Mouse (Mus musculus) MEL (cell line): ENCODE results near the gene Rbpms2. TPM values are rescaled to one million over a fixed set of nuclear protein-coding genes. Genes with fewer than 3 reads are reported as not detected.

Source experiments
- DNase-seq: peaks from one replicate; pipeline ENCODE4 v3.0.0; 2011; ENCODE audit warnings: low read depth, low spot score
- H3K27ac ChIP-seq: 2 replicates; pipeline ENCODE4 v1.5.1; 2012; ENCODE audit warnings: low read depth, mild to moderate bottlenecking, control low read depth, low read length, moderate library complexity; ENCODE audit not compliant: control insufficient read depth
- H3K27me3 ChIP-seq, 2 experiments: fragments of 150-350 bp in 1 of 2; sonication (generic) in 1 of 2; 2 replicates each; pipeline ENCODE4 v1.6.1; 2012; ENCODE audit warnings: low read length in 2 of 2, mild to moderate bottlenecking in 2 of 2, improper control_type of control experiment in 1 of 2, moderate library complexity in 1 of 2; ENCODE audit not compliant: insufficient read depth in 2 of 2, control insufficient read depth in 1 of 2
- H3K36me3 ChIP-seq, 2 experiments: 2 replicates each; pipeline ENCODE4 v1.6.1; 2012 to 2014; ENCODE audit warnings: low read length in 2 of 2, improper control_type of control experiment in 1 of 2, inconsistent platforms in 1 of 2, mild to moderate bottlenecking in 1 of 2; ENCODE audit not compliant: insufficient read depth in 2 of 2, control insufficient read depth in 1 of 2
- H3K4me1 ChIP-seq, 2 experiments: fragments of 150-350 bp in 1 of 2; sonication (generic) in 1 of 2; 2 replicates each; pipeline ENCODE4 v1.6.1; 2012; ENCODE audit warnings: low read length in 2 of 2, improper control_type of control experiment in 1 of 2, mild to moderate bottlenecking in 1 of 2; ENCODE audit not compliant: insufficient read depth in 2 of 2, control insufficient read depth in 1 of 2
- H3K4me3 ChIP-seq, 2 experiments: fragments of 150-350 bp in 1 of 2; sonication (generic) in 1 of 2; 2 replicates each; pipeline ENCODE4 v1.5.1; 2012; ENCODE audit warnings: low read depth in 2 of 2, low read length in 2 of 2, mild to moderate bottlenecking in 2 of 2, moderate library complexity in 2 of 2, control low read depth in 1 of 2, improper control_type of control experiment in 1 of 2; ENCODE audit not compliant: control insufficient read depth in 1 of 2, insufficient read depth in 1 of 2
- H3K79me2 ChIP-seq: 2 replicates; pipeline ENCODE4 v1.6.1; 2012; ENCODE audit warnings: mild to moderate bottlenecking, low read length, moderate library complexity; ENCODE audit not compliant: control insufficient read depth, poor library complexity, insufficient read depth
- H3K9ac ChIP-seq: 2 replicates; pipeline ENCODE4 v1.6.1; 2012; ENCODE audit warnings: low read depth, mild to moderate bottlenecking, control low read depth, low read length, moderate library complexity; ENCODE audit not compliant: control insufficient read depth, poor library complexity, severe bottlenecking
- H3K9me3 ChIP-seq: fragments of 150-350 bp; sonication (generic); replicated peaks from 2 replicates; pipeline ENCODE4 v1.6.1; 2012; ENCODE audit warnings: mild to moderate bottlenecking, low read length, improper control_type of control experiment, moderate library complexity; ENCODE audit not compliant: insufficient read depth
- BHLHE40 ChIP-seq: IDR thresholded peaks from 2 replicates; pipeline ENCODE4 v1.6.1; 2012; ENCODE audit warnings: low read depth, mild to moderate bottlenecking, inconsistent platforms, low read length, improper control_type of control experiment, borderline replicate concordance
- CHD1 ChIP-seq: IDR thresholded peaks from 2 replicates; pipeline ENCODE4 v1.6.1; 2012; ENCODE audit warnings: low read depth, mild to moderate bottlenecking, inconsistent platforms, low read length, improper control_type of control experiment
- CHD2 ChIP-seq: IDR thresholded peaks from 2 replicates; pipeline ENCODE4 v1.6.1; 2011; ENCODE audit warnings: low read length, improper control_type of control experiment
- CTCF ChIP-seq, 3 experiments: IDR thresholded peaks in 2 of 3; conservative IDR thresholded peaks in 1 of 3; 2 replicates each; pipeline ENCODE4 v1.5.1; 2011 to 2012; ENCODE audit warnings: low read length in 3 of 3, low read depth in 2 of 3, mild to moderate bottlenecking in 2 of 3, improper control_type of control experiment in 1 of 3, inconsistent platforms in 1 of 3, mixed read lengths in 1 of 3, moderate library complexity in 1 of 3; ENCODE audit not compliant: control insufficient read depth in 1 of 3, insufficient read depth in 1 of 3, poor library complexity in 1 of 3, severe bottlenecking in 1 of 3
- E2F4 ChIP-seq: IDR thresholded peaks from 2 replicates; pipeline ENCODE4 v1.6.1; 2011; ENCODE audit warnings: low read depth, low read length, improper control_type of control experiment, borderline replicate concordance
- EP300 ChIP-seq, 2 experiments: IDR thresholded peaks; 2 replicates each; pipeline ENCODE4 v1.6.1; 2011; ENCODE audit warnings: improper control_type of control experiment in 2 of 2, low read length in 2 of 2, low read depth in 1 of 2, mild to moderate bottlenecking in 1 of 2
- ETS1 ChIP-seq: IDR thresholded peaks from 2 replicates; pipeline ENCODE4 v1.6.1; 2012; ENCODE audit warnings: low read depth, mild to moderate bottlenecking, inconsistent platforms, low read length, improper control_type of control experiment, moderate library complexity
- HCFC1 ChIP-seq: IDR thresholded peaks from 2 replicates; pipeline ENCODE4 v1.6.1; 2012; ENCODE audit warnings: low read depth, mild to moderate bottlenecking, inconsistent platforms, low read length, improper control_type of control experiment, moderate library complexity
- MAFK ChIP-seq: IDR thresholded peaks from 2 replicates; pipeline ENCODE4 v1.6.1; 2011; ENCODE audit warnings: low read depth, mild to moderate bottlenecking, low read length, improper control_type of control experiment, borderline replicate concordance
- MAZ ChIP-seq: IDR thresholded peaks from 2 replicates; pipeline ENCODE4 v1.6.1; 2012; ENCODE audit warnings: low read depth, mild to moderate bottlenecking, inconsistent platforms, low read length, improper control_type of control experiment
- MYC ChIP-seq: IDR thresholded peaks from 2 replicates; pipeline ENCODE4 v1.6.1; 2011; ENCODE audit warnings: low read depth, mild to moderate bottlenecking, low read length, improper control_type of control experiment, moderate library complexity
- NELFE ChIP-seq: IDR thresholded peaks from 2 replicates; pipeline ENCODE4 v1.6.1; 2011; ENCODE audit warnings: low read depth, low read length, improper control_type of control experiment
- POLR2AphosphoS5 ChIP-seq: IDR thresholded peaks from 2 replicates; pipeline ENCODE4 v1.6.1; 2012; ENCODE audit warnings: low read depth, borderline replicate concordance, mild to moderate bottlenecking, inconsistent platforms, low read length, moderate library complexity, mixed read lengths
- SIN3A ChIP-seq: IDR thresholded peaks from 2 replicates; pipeline ENCODE4 v1.6.1; 2012; ENCODE audit warnings: low read length, improper control_type of control experiment, inconsistent platforms
- SMC3 ChIP-seq: IDR thresholded peaks from 2 replicates; pipeline ENCODE4 v1.6.1; 2011; ENCODE audit warnings: low read depth, low read length, improper control_type of control experiment
- TAL1 ChIP-seq: IDR thresholded peaks from 2 replicates; pipeline ENCODE4 v1.6.1; 2012; ENCODE audit warnings: mild to moderate bottlenecking, inconsistent platforms, low read length, moderate library complexity, mixed read lengths
- TBP ChIP-seq: IDR thresholded peaks from 2 replicates; pipeline ENCODE4 v1.8.0; 2011; ENCODE audit warnings: low read depth, low read length, improper control_type of control experiment
- TCF12 ChIP-seq: IDR thresholded peaks from 2 replicates; pipeline ENCODE4 v1.6.1; 2014; ENCODE audit warnings: low read depth, mild to moderate bottlenecking, inconsistent platforms, low read length, improper control_type of control experiment, moderate library complexity
- UBTF ChIP-seq: IDR thresholded peaks from 2 replicates; pipeline ENCODE4 v1.6.1; 2012; ENCODE audit warnings: low read depth, mild to moderate bottlenecking, inconsistent platforms, low read length, improper control_type of control experiment, moderate library complexity, borderline replicate concordance; ENCODE audit not compliant: insufficient read depth
- USF2 ChIP-seq, 2 experiments: IDR thresholded peaks; 2 replicates each; pipeline ENCODE4 v1.6.1; 2011 to 2012; ENCODE audit warnings: improper control_type of control experiment in 2 of 2, low read length in 2 of 2, borderline replicate concordance in 1 of 2, inconsistent platforms in 1 of 2, low read depth in 1 of 2, mild to moderate bottlenecking in 1 of 2; ENCODE audit not compliant: insufficient read depth in 1 of 2
- ZKSCAN1 ChIP-seq: IDR thresholded peaks from 2 replicates; pipeline ENCODE4 v1.6.1; 2012; ENCODE audit warnings: low read depth, mild to moderate bottlenecking, inconsistent platforms, low read length, improper control_type of control experiment, moderate library complexity
- ZMIZ1 ChIP-seq: IDR thresholded peaks from 2 replicates; pipeline ENCODE4 v1.6.1; 2012; ENCODE audit warnings: low read depth, mild to moderate bottlenecking, inconsistent platforms, low read length, improper control_type of control experiment, moderate library complexity
- polyA plus RNA-seq, 2 experiments: library from polyadenylated mRNA; stranded (reverse) in 1 of 2; unstranded in 1 of 2; fragments of >175 nt in 1 of 2; fragments of >200 nt in 1 of 2; gene quantifications; 2 replicates each; pipeline versions ENCODE4 v1.2.1 to v1.2.4; 2012; ENCODE audit warnings: low replicate concordance in 2 of 2, low read depth in 1 of 2; ENCODE audit not compliant: insufficient read length in 2 of 2, insufficient read depth in 1 of 2, missing spikeins in 1 of 2
- total RNA-seq: library from RNA; depleted of rRNA; stranded (reverse); fragments of 300-350 nt; gene quantifications from 2 replicates; pipeline ENCODE4 v1.2.3, GENCODE M21; 2012

Rbpms2 gene
- total and polyA plus RNA-seq, 3 experiments, result 0.22 TPM; not detected in 2

- TF ChIP-seq CHD2 (no peak), MAFK (no peak), HCFC1 (no peak)
- TF ChIP-seq, all 39 proteins: peak for 0
- Histone ChIP-seq H3K36me3 (no peaks in the 10 kb centered on the region), H3K9me3 (no peaks in the 10 kb centered on the region), H3K4me1 (no peaks in the 10 kb centered on the region), H3K9ac (no peak within 1 kb of the TSS), H3K27me3 (peaks cover 0 to 2% of the 10 kb centered on the region in 2 experiments; a peak in 1 of 4 replicates), H3K27ac (no peak within 1 kb of the TSS), H3K4me3 (no peak within 1 kb of the TSS), H3K79me2 (no peaks in the 10 kb centered on the region)
- no peak for DNase-seq
Measured at GRCm38 (mm10) chr9:65667701-65668100, 38.3 kb downstream of the Rbpms2 start, which contains the start of gene Oaz2. Gene Oaz2, plus strand, starts transcription at chr9:65668001.

- DNase-seq, result no peak
- peaks cover 0 to 6% of the 10 kb centered on the region in 2 experiments; a peak in 3 of 4 replicates for H3K4me1 ChIP-seq
- H3K4me3 ChIP-seq, result no peak overlapping the region
- H3K9me3 ChIP-seq, result no peaks in the 10 kb centered on the region
- H3K27me3 ChIP-seq, result peaks cover 0 to 2% of the 10 kb centered on the region in 2 experiments; a peak in 1 of 4 replicates
- H3K9ac ChIP-seq, result no peak overlapping the region
- no peak overlapping the region for H3K27ac ChIP-seq
- H3K36me3 ChIP-seq, result peaks cover 0 to 7% of the 10 kb centered on the region in 2 experiments; a peak in 2 of 4 replicates
- H3K79me2 ChIP-seq, result no peaks in the 10 kb centered on the region; the same call in 1 of the 2 replicates
- TF ChIP-seq MAZ (no peak), E2F4 (no peak), SMC3 (no peak), MYC (no peak), EP300 (IDR thresholded peaks at IDR 0.05; ENCODE audit: low read depth in 1 of 2, low read length in 2 of 2) (no peak), USF2 (IDR thresholded peaks at IDR 0.05; ENCODE audit: borderline replicate concordance in 1 of 2, insufficient read depth in 1 of 2, low read depth in 1 of 2, low read length in 2 of 2) (no peak), TAL1 (no peak), TCF12 (no peak), SIN3A (no peak), ZKSCAN1 (no peak), CTCF (IDR thresholded peaks at IDR 0.05 in 2 of 3, conservative IDR thresholded peaks at IDR 0.05 in 1 of 3; ENCODE audit: control insufficient read depth in 1 of 3, insufficient read depth in 1 of 3, low read depth in 2 of 3, low read length in 3 of 3, poor library complexity in 1 of 3, severe bottlenecking in 1 of 3) (no peak), POLR2AphosphoS5 (no peak), ZMIZ1 (no peak), CHD1 (no peak), UBTF (no peak), BHLHE40 (no peak), NELFE (no peak), TBP (no peak), ETS1 (no peak)
Measured at GRCm38 (mm10) chr9:65671431-65671931, 42.0 kb downstream of the Rbpms2 start.
